Mouse (Mus musculus) heart, embryonic 16.5 days (tissue): ENCODE results near the gene Clec4a1. TPM values are rescaled to one million over a fixed set of nuclear protein-coding genes. Genes with fewer than 3 reads are reported as not detected.

Source experiments
- polyA plus RNA-seq: library from polyadenylated mRNA; unstranded; fragments of >200 nt; fragmentation: Nextera tagmentation; extraction: Ambion mirVana; gene quantifications from 2 replicates; pipeline ENCODE4 v1.2.1, GENCODE M21; 2015

Clec4a1 gene
- polyA plus RNA-seq, 1 experiment from 2014 or later = 2.7 TPM

Other genes starting within 250 kb of the Clec4a1 start
- gene Nanog, start 214.4 kb upstream of the Clec4a1 start, polyA plus RNA-seq = 0.54 and 1.1 TPM in 2 replicates
- 10.5 and 10.9 TPM in 2 replicates for gene Slc2a3, start 120.2 kb upstream of the Clec4a1 start, polyA plus RNA-seq
- gene Foxj2, start 101.9 kb upstream of the Clec4a1 start, polyA plus RNA-seq = 6.1 TPM in 2 replicates
- 2.5 and 2.7 TPM in 2 replicates for gene C3ar1, start 65.7 kb upstream of the Clec4a1 start, polyA plus RNA-seq
- 51.1 and 51.7 TPM in 2 replicates for gene Necap1, start 47.4 kb upstream of the Clec4a1 start, polyA plus RNA-seq
- 2.6 and 3.5 TPM in 2 replicates for gene Clec4a3, start 30.7 kb downstream of the Clec4a1 start, polyA plus RNA-seq
- gene Clec4a4, start 68.5 kb downstream of the Clec4a1 start, polyA plus RNA-seq = not detected in 2 replicates
- gene Clec4b1, start 128.1 kb downstream of the Clec4a1 start, polyA plus RNA-seq = not detected in 2 replicates
- 2.3 and 2.5 TPM in 2 replicates for gene Clec4a2, start 184.6 kb downstream of the Clec4a1 start, polyA plus RNA-seq